Mouse (Mus musculus) olfactory bulb, adult 2 months (tissue): Measurements from ENCODE around the gene M1ap.

ENCODE experiments used
- CTCF ChIP-seq: fragments of 200-500 bp; IDR thresholded peaks from 2 replicates; pipeline ENCODE4 v1.5.1; 2012; ENCODE audit warnings: low read depth, mild to moderate bottlenecking, low read length, moderate library complexity; ENCODE audit not compliant: insufficient read depth
- POLR2A ChIP-seq: fragments of 200-500 bp; IDR thresholded peaks from 2 replicates; pipeline ENCODE4 v1.6.1; 2012; ENCODE audit warnings: mild to moderate bottlenecking, low read depth, low read length, moderate library complexity; ENCODE audit not compliant: insufficient read depth

DNA sequence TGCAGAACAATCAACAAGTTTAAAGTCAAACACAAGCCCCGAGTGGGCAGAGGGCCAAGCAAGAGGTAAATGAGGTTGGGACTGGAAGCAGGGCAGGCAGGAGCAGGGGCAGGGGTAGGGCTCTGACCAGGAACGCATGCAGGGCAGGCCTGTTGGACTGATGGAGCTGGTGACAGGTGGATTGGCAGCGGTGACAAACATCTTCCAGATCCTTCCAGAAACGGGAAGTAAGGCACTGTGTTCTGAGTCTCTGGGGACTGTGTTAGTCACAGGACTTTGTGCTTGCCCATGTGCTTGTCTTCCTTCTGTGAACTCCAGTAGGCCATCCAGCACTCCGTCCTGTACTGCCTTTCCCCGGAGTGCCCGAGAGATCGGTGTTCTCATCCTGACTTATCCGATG lies 98.0 kb downstream of the M1ap start:
- TF ChIP-seq CTCF = no peak
- TF ChIP-seq POLR2A = no peak
